Mouse (Mus musculus) stomach, postnatal 0 days (tissue): ENCODE measurements around the gene Pate4.

Experiments used
- CTCF ChIP-seq: IDR thresholded peaks from 2 replicates; pipeline ENCODE4 v1.5.1; 2016; ENCODE audit warnings: antibody characterized with exemption, low read depth, mild to moderate bottlenecking, moderate library complexity
- EP300 ChIP-seq: optimal IDR thresholded peaks from 2 replicates; pipeline ENCODE3; 2016; ENCODE audit warnings: antibody characterized with exemption

GRCm38 (mm10) chr9:35587674-35588073 is 24.1 kb downstream of the Pate4 start:
- TF ChIP-seq EP300 (no peak), CTCF (no peak)
